Mouse (Mus musculus) heart, adult 2 months (tissue): Measurements from ENCODE around the gene Zfp553.
A peak's percentile ranks its signal among the peaks of the same experiment; 100 is the strongest.

ENCODE experiments used
- CTCF ChIP-seq: fragments of 200-600 bp; IDR thresholded peaks from 2 replicates; pipeline ENCODE4 v1.8.1; 2022; ENCODE audit warnings: antibody characterized with exemption, mild to moderate bottlenecking, moderate library complexity
- POLR2A ChIP-seq: fragments of 200-500 bp; IDR thresholded peaks from 2 replicates; pipeline ENCODE4 v1.6.1; 2011; ENCODE audit warnings: mild to moderate bottlenecking, low read depth, low read length, control low read depth; ENCODE audit not compliant: insufficient read depth

DNA sequence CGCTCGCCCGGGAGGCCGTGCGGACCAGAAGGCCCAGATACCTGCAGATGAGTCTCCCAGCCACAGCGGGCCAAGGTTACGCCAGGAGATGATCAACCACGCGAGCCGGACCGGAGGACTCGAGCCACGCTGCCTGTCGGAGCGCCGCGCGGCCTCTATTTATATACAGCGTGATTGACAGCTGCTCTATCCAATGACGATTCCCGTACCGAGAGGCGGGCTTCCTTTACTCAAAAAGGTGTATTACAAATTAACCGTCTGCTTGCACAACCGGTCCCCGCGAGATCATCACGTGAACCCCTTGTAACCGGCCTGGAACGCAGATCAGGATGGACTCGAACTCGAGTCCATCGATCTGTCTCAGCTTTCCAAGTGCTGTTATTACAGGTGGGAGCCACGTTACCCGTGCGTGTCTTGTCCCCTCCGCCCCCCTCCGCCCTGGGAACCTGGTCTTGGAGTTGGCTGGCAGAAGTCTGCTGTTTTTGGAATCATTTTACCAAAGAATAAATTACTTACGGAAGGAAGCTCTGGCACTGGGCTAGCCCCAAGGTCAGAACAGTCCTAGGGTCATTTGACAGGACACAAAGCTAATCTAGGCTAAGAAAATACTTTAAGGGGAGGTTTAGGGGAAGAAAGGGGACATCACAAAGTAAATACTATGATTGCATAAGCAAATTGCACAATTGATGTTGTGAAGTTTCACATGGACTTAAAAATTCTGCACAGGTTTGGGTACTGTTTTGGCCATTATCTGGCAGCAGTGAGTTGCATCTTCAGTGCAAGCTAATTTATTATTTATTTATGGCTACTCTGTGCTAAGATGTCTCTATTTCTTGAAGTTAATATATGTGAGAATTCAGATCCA lies 41.3 kb downstream of the Zfp553 start, which contains the start of gene Sephs2:
- TF ChIP-seq POLR2A, result peak; percentile 98
- TF ChIP-seq CTCF, result no peak
